Mouse (Mus musculus) neural tube, embryonic 13.5 days (tissue): ENCODE data around the gene Cryl1. TPM values are rescaled to one million over a fixed set of nuclear protein-coding genes. Genes with fewer than 3 reads are reported as not detected.
A peak's percentile ranks its signal among the peaks of the same experiment; 100 is the strongest.

Experiments
- ATAC-seq: fragments of 200-750 bp; cut with Nextera tagmentation; 2 replicates; pipeline ENCODE4 v1.8.0; 2017; ENCODE audit warnings: low read depth, mild to moderate bottlenecking, moderate TSS enrichment, moderate library complexity
- H3K27ac ChIP-seq: fragments of 300-500 bp; sonication (generic); replicated peaks from 2 replicates; pipeline ENCODE4 v1.5.1; 2015; ENCODE audit warnings: moderate library complexity, mild to moderate bottlenecking, inconsistent platforms
- H3K27me3 ChIP-seq: fragments of 300-500 bp; sonication (generic); 2 replicates; pipeline ENCODE4 v1.6.1; 2015; ENCODE audit warnings: mild to moderate bottlenecking, inconsistent platforms
- H3K36me3 ChIP-seq: fragments of 300-500 bp; sonication (generic); 2 replicates; pipeline ENCODE4 v1.6.1; 2015; ENCODE audit warnings: mild to moderate bottlenecking, inconsistent platforms
- H3K4me1 ChIP-seq: fragments of 300-500 bp; sonication (generic); replicated peaks from 2 replicates; pipeline ENCODE4 v1.6.1; 2015; ENCODE audit warnings: inconsistent platforms
- H3K4me2 ChIP-seq: fragments of 300-500 bp; sonication (generic); 2 replicates; pipeline ENCODE4 v1.6.1; 2015; ENCODE audit warnings: inconsistent platforms, mild to moderate bottlenecking, moderate library complexity
- H3K4me3 ChIP-seq: fragments of 300-500 bp; sonication (generic); 2 replicates; pipeline ENCODE4 v1.5.1; 2015; ENCODE audit warnings: mild to moderate bottlenecking, inconsistent platforms
- H3K9ac ChIP-seq: fragments of 300-500 bp; sonication (generic); 2 replicates; pipeline ENCODE4 v1.6.1; 2015; ENCODE audit warnings: moderate library complexity, mild to moderate bottlenecking, inconsistent platforms
- H3K9me3 ChIP-seq: fragments of 300-500 bp; sonication (generic); 2 replicates; pipeline ENCODE4 v1.6.1; 2016; ENCODE audit warnings: inconsistent platforms
- WGBS: fragments of 180-500 bp; shearing (Covaris S2); methylation state at CpG from one replicate; pipeline ENCODE4 v1.1.7; 2015; 5-methylcytosine and 5-hydroxymethylcytosine counted together
- polyA plus RNA-seq: library from polyadenylated mRNA; unstranded; fragments of >200 nt; fragmentation: Nextera tagmentation; extraction: Ambion mirVana; gene quantifications from 2 replicates; pipeline ENCODE4 v1.2.1, GENCODE M21; 2015

Gene Cryl1
- polyA plus RNA-seq, result 8.4 and 10.8 TPM in 2 replicates

GRCm38 (mm10) chr14:57398065-57398757 lies at the start of gene Cryl1:
TSS of gene Cryl1 (minus strand) at chr14:57398529.
- ATAC-seq, result peak; percentile 100
- WGBS, result 3% methylated on average over 43 of the region's 43 CpGs

GRCm38 (mm10) chr14:57430451-57430850 lies 32.1 kb upstream of the Cryl1 start:
- Histone ChIP-seq H3K4me3 (no peak overlapping the region), H3K36me3 (peaks cover 13% of the 10 kb centered on the region), H3K27me3 (no peaks in the 10 kb centered on the region), H3K9ac (no peak overlapping the region), H3K27ac (no peak overlapping the region), H3K9me3 (no peaks in the 10 kb centered on the region), H3K4me1 (peaks cover under 1% of the 10 kb centered on the region; the same call in 1 of the 2 replicates), H3K4me2 (no peak overlapping the region)
- WGBS, result 88% methylated on average over 2 of the region's 2 CpGs
- no peak for ATAC-seq

More at GRCm38 (mm10) chr14:57398065-57398757, at the start of gene Cryl1:
- Histone ChIP-seq H3K27ac (no peak within 1 kb of the TSS), H3K36me3 (no peaks in the 10 kb centered on the region), H3K27me3 (peaks cover 26% of the 10 kb centered on the region), H3K9me3 (no peaks in the 10 kb centered on the region), H3K9ac (peak within 1 kb of the TSS; percentile 83), H3K4me1 (peaks cover 7% of the 10 kb centered on the region), H3K4me2 (peak within 1 kb of the TSS; percentile 69), H3K4me3 (peak within 1 kb of the TSS; percentile 61)

GRCm38 (mm10) chr14:57424212-57424561 lies 25.9 kb upstream of the Cryl1 start:
- Histone ChIP-seq H3K36me3 (no peaks in the 10 kb centered on the region), H3K9ac (peak overlapping the region; percentile 84), H3K9me3 (no peaks in the 10 kb centered on the region), H3K4me3 (peak overlapping the region; percentile 86), H3K4me2 (peak overlapping the region; percentile 77), H3K4me1 (peaks cover 11% of the 10 kb centered on the region), H3K27ac (peak overlapping the region; percentile 81), H3K27me3 (peaks cover 6% of the 10 kb centered on the region; the same call in 1 of the 2 replicates)
- ATAC-seq, result peak; percentile 87
- 1% methylated on average over 24 of the region's 24 CpGs for WGBS

GRCm38 (mm10) chr14:57423432-57424211 lies 25.3 kb upstream of the Cryl1 start, which contains the start of gene Ift88:
TSS of gene Ift88 (plus strand) at chr14:57424062.
- peak; percentile 100 for ATAC-seq
- H3K4me3 ChIP-seq, result peak within 1 kb of the TSS; percentile 86
- H3K27me3 ChIP-seq, result peaks cover 6% of the 10 kb centered on the region; the same call in 1 of the 2 replicates
- 4% methylated on average over 42 of the region's 42 CpGs for WGBS
- peak within 1 kb of the TSS; percentile 81 for H3K27ac ChIP-seq
- H3K4me2 ChIP-seq, result peak within 1 kb of the TSS; percentile 77
- H3K9ac ChIP-seq, result peak within 1 kb of the TSS; percentile 84
- no peaks in the 10 kb centered on the region for H3K9me3 ChIP-seq
- no peaks in the 10 kb centered on the region for H3K36me3 ChIP-seq
- peaks cover 11% of the 10 kb centered on the region for H3K4me1 ChIP-seq

GRCm38 (mm10) chr14:57417187-57417586 lies 18.9 kb upstream of the Cryl1 start:
- no peaks in the 10 kb centered on the region for H3K9me3 ChIP-seq
- no peak for ATAC-seq
- H3K4me1 ChIP-seq, result 0 out of 2 replicates have a peak, but pooled peaks cover 3% of the 10 kb centered on the region
- no peak overlapping the region for H3K9ac ChIP-seq
- H3K4me2 ChIP-seq, result no peak overlapping the region
- 91% methylated on average over 2 of the region's 2 CpGs for WGBS
- peaks cover 6% of the 10 kb centered on the region; the same call in 1 of the 2 replicates for H3K27me3 ChIP-seq
- H3K36me3 ChIP-seq, result no peaks in the 10 kb centered on the region
- no peak overlapping the region for H3K4me3 ChIP-seq
- H3K27ac ChIP-seq, result no peak overlapping the region

GRCm38 (mm10) chr14:57412166-57412565 lies 13.8 kb upstream of the Cryl1 start:
- Histone ChIP-seq H3K4me3 (no peak overlapping the region), H3K27ac (no peak overlapping the region), H3K9me3 (no peaks in the 10 kb centered on the region), H3K9ac (no peak overlapping the region), H3K27me3 (no peaks in the 10 kb centered on the region), H3K4me2 (no peak overlapping the region), H3K4me1 (peaks cover 8% of the 10 kb centered on the region; the same call in 1 of the 2 replicates), H3K36me3 (no peaks in the 10 kb centered on the region)
- ATAC-seq, result no peak
- 61% methylated on average over 7 of the region's 7 CpGs for WGBS

- no peaks in the 10 kb centered on the region for H3K9me3 ChIP-seq
- no peak overlapping the region for H3K27ac ChIP-seq
- H3K4me1 ChIP-seq, result peaks cover 11% of the 10 kb centered on the region; the same call in 1 of the 2 replicates
- H3K27me3 ChIP-seq, result no peaks in the 10 kb centered on the region
- ATAC-seq, result peak; percentile 54; the same call in 1 of the 2 replicates
- WGBS, result 11% methylated on average over 6 of the region's 6 CpGs
- no peaks in the 10 kb centered on the region for H3K36me3 ChIP-seq
- peak overlapping the region; percentile 28; the same call in 1 of the 2 replicates for H3K4me2 ChIP-seq
- H3K4me3 ChIP-seq, result no peak overlapping the region
- no peak overlapping the region for H3K9ac ChIP-seq
These were observed 10.8 kb upstream of the Cryl1 start for GRCm38 (mm10) chr14:57409106-57409505.

- Histone ChIP-seq H3K27ac (no peak overlapping the region), H3K27me3 (no peaks in the 10 kb centered on the region), H3K4me2 (no peak overlapping the region), H3K9ac (no peak overlapping the region), H3K36me3 (no peaks in the 10 kb centered on the region), H3K4me1 (peaks cover 11% of the 10 kb centered on the region; the same call in 1 of the 2 replicates), H3K9me3 (no peaks in the 10 kb centered on the region), H3K4me3 (no peak overlapping the region)
- ATAC-seq, result no peak
- 85% methylated on average over 8 of the region's 8 CpGs for WGBS
These were observed 9.8 kb upstream of the Cryl1 start for GRCm38 (mm10) chr14:57408100-57408499.

- peak; percentile 77 for ATAC-seq
- Histone ChIP-seq H3K4me3 (no peak overlapping the region), H3K27ac (no peak overlapping the region), H3K4me1 (peaks cover 10% of the 10 kb centered on the region; the same call in 1 of the 2 replicates), H3K4me2 (peak overlapping the region; percentile 25), H3K9ac (no peak overlapping the region), H3K9me3 (no peaks in the 10 kb centered on the region), H3K36me3 (no peaks in the 10 kb centered on the region), H3K27me3 (no peaks in the 10 kb centered on the region)
- WGBS, result 6% methylated on average over 12 of the region's 12 CpGs
These were observed 9.0 kb upstream of the Cryl1 start for GRCm38 (mm10) chr14:57407039-57407987.

- Histone ChIP-seq H3K27me3 (peaks cover 9% of the 10 kb centered on the region), H3K27ac (no peak overlapping the region), H3K4me2 (no peak overlapping the region), H3K4me3 (no peak overlapping the region), H3K9ac (no peak overlapping the region), H3K9me3 (no peaks in the 10 kb centered on the region), H3K4me1 (peaks cover 13% of the 10 kb centered on the region), H3K36me3 (no peaks in the 10 kb centered on the region)
- ATAC-seq, result no peak
These were observed 4.5 kb upstream of the Cryl1 start for GRCm38 (mm10) chr14:57402815-57403214.

- Histone ChIP-seq H3K4me2 (peak overlapping the region; percentile 69), H3K4me1 (peaks cover 7% of the 10 kb centered on the region), H3K9me3 (no peaks in the 10 kb centered on the region), H3K36me3 (no peaks in the 10 kb centered on the region), H3K27ac (no peak overlapping the region), H3K4me3 (peak overlapping the region; percentile 61), H3K27me3 (peaks cover 26% of the 10 kb centered on the region), H3K9ac (peak overlapping the region; percentile 47; the same call in 1 of the 2 replicates)
- ATAC-seq, result peak; percentile 29
- WGBS, result 20% methylated on average over 13 of the region's 13 CpGs
These were observed 591 bp upstream of the Cryl1 start for GRCm38 (mm10) chr14:57398813-57399427.
